Mouse (Mus musculus): ENCODE results near the gene Zfp949. TPM values are rescaled to one million over a fixed set of nuclear protein-coding genes. Genes with fewer than 3 reads are reported as not detected.
A peak's percentile ranks its signal among the peaks of the same experiment; 100 is the strongest.
"Not testable (repeated sequence)": the region's sequence is repeated elsewhere in the genome, so short reads cannot be mapped to it uniquely, and the experiment has no call there.

The Zfp949 gene
- total RNA-seq, 2 experiments from 2014 or later, result 6.1 to 6.3 TPM

GRCm38 (mm10) chr9:88539546-88540224 is 8.1 kb upstream of the Zfp949 start:
- no peak for DNase-seq (ENCODE audit: low spot score in 2 of 2)

GRCm38 (mm10) chr9:88542816-88543215 is 5.0 kb upstream of the Zfp949 start:
- no peak for DNase-seq (ENCODE audit: low spot score in 2 of 2)

- no peak for DNase-seq (ENCODE audit: low spot score in 2 of 2)
Measured at GRCm38 (mm10) chr9:88545534-88545933, 2.3 kb upstream of the Zfp949 start.

GRCm38 (mm10) chr9:88546166-88546565 is 1.7 kb upstream of the Zfp949 start:
- DNase-seq (ENCODE audit: low spot score in 2 of 2), result peak in 1 of 2 experiments; percentile 39

- DNase-seq (ENCODE audit: low spot score in 2 of 2), result no peak
Measured at GRCm38 (mm10) chr9:88546657-88547056, 1.2 kb upstream of the Zfp949 start.

- DNase-seq (ENCODE audit: low spot score in 2 of 2), result no peak
Measured at GRCm38 (mm10) chr9:88547270-88547669, 550 bp upstream of the Zfp949 start.

- no peak for DNase-seq (ENCODE audit: low spot score in 2 of 2)
Measured at GRCm38 (mm10) chr9:88548614-88548945, 760 bp downstream of the Zfp949 start.

GRCm38 (mm10) chr9:88553071-88553470 is 5.3 kb downstream of the Zfp949 start:
- no peak for DNase-seq (ENCODE audit: low spot score in 2 of 2)

GRCm38 (mm10) chr9:88558146-88558545 is 10.3 kb downstream of the Zfp949 start:
- DNase-seq (ENCODE audit: low spot score in 2 of 2), result no peak

- not testable (repeated sequence) for DNase-seq (ENCODE audit: low spot score in 2 of 2)
Measured at GRCm38 (mm10) chr9:88561476-88561875, 13.7 kb downstream of the Zfp949 start.

- DNase-seq (ENCODE audit: low spot score in 2 of 2), result not testable (repeated sequence)
Measured at GRCm38 (mm10) chr9:88570471-88570870, 22.7 kb downstream of the Zfp949 start.

GRCm38 (mm10) chr9:88580591-88580990 is 32.8 kb downstream of the Zfp949 start, which contains the start of gene Trim43a:
Gene Trim43a (plus strand): TSS chr9:88580891.
- not testable (repeated sequence) for DNase-seq (ENCODE audit: low spot score in 2 of 2)

GRCm38 (mm10) chr9:88593708-88594107 is 45.9 kb downstream of the Zfp949 start:
- DNase-seq (ENCODE audit: low spot score in 2 of 2), result not testable (repeated sequence)

- DNase-seq (ENCODE audit: low spot score in 2 of 2), result peak; percentile 99 to 100
Measured at GRCm38 (mm10) chr9:88599206-88600162, 51.7 kb downstream of the Zfp949 start.

Other genes starting within 250 kb of the Zfp949 start
- 10 to 100 TPM; 10.3 to 10.5 TPM for gene Nt5e, start 220.8 kb upstream of the Zfp949 start, total RNA-seq (2021)
- 10 to 100 TPM; 24.7 to 25.6 TPM for gene Snx14, start 109.1 kb upstream of the Zfp949 start, total RNA-seq (2021)
- gene Gm20537, start 91.4 kb upstream of the Zfp949 start, total RNA-seq (2021), result 1 to 10 TPM; 1.2 to 1.7 TPM
- 100 to 1,000 TPM in 1 of 2 experiments, 10 to 100 TPM in 1; 91.0 to 105 TPM for gene Syncrip, start 65.4 kb upstream of the Zfp949 start, total RNA-seq (2021)
- not detected for gene Trim43a, start 32.9 kb downstream of the Zfp949 start, total RNA-seq (2021)
- gene Mthfsl, start 172.3 kb downstream of the Zfp949 start, total RNA-seq (2021), result 10 to 100 TPM; 18.3 to 18.9 TPM
- gene Bcl2a1d, start 183.9 kb downstream of the Zfp949 start, total RNA-seq (2021), result under 1 TPM in 1 of 2 experiments, not detected in 1; 0.47 TPM

Data from gastrocnemius, postnatal 4 days (tissue).